Mouse (Mus musculus): ENCODE results near the gene Rnf157.
A peak's percentile ranks its signal among the peaks of the same experiment; 100 is the strongest.
"Not testable (repeated sequence)": the region's sequence is repeated elsewhere in the genome, so short reads cannot be mapped to it uniquely, and the experiment has no call there.

Gene Rnf157

DNA sequence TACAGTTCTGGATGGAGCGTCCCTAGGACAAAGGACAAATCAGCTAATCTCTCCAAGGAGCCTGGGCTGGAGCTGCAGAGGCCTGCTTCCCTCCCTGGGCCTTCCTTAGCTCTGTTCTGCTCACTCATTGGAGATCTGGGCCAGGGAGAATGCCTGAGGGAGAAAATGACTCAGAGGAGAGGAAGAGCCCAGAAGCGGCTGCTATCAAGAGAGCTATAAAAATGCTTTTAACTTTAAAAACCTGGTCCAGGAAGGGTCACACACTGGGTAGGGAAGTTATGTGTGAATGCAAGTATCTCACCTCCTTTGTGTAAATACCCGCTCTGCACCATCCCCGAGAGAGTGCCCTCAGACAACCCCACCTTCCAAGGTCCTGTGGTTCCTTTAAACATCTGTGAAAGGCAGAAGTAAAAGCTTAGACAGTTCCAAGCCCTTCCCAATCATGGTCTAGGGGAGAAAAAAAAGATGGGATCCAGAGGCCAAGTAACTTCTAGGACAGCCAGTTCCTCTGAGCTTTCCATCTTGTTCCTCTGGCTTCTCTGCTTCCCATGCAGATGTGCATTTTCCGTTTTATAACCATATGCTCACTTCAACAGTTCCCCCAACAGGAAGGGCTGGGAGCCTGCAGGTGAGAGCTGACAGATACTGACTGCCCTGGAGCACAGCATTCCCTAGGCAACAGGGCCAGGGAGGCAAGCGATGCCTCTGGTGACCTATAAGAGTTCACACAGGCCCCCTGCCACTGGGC is 3.5 kb upstream of the Rnf157 start:
- no peak for DNase-seq

DNA sequence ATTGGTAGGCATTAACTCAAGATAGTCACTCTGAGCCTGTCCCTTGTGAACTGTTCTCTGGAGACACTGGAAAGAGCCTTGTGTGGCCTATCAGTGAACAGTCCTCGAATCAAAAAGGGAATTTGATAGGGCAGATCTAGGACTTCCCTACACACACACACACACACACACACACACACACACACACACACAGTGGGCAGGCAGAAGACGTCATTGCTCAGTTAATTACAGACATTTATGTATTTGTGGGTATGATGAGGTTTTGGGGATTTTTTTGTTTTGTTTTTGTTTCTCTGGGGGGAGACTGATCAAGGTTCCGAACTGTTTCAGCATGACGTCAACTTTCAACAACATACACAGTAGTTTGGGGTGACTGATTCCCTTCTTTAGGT is 795 bp upstream of the Rnf157 start:
- DNase-seq, result no peak

DNA sequence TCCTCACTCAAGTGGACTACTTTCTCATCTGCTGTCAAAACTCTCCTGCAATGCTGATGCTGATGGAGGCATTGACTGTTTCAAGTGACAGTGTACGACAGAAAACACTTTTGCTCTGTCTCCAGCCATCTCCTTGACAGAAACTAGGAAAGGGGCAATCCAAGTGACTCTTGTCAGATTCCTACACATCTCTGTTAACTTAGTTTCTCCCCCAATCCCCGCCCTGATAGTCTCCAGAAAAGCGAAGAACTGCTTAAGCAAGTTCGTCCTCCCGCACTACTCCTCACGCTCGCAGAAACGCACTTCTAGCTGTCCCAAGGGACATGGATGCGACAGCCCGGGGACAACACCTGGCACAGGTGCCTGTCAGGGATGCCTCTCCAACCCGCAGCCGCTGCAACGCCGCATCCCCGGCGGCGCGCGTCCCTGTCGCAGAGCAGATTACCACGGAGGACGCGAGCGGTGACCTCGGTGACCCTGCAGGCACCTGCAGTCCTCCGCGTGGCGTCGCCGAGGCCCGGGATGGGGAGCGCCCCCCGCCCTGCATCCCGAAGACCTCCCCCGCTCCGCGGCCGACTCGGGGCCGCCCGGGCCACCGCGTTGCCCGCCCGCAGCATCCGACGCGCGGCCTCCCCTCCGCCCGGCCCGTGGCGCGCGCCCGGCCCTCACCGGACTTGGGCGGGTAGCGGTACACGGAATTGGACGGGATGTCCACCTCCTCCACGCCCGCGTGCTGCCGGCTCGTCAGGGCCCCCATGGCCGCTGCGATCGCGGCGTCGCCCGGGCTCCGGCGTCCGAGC is 604 bp downstream of the Rnf157 start:
- DNase-seq, result no peak

DNA sequence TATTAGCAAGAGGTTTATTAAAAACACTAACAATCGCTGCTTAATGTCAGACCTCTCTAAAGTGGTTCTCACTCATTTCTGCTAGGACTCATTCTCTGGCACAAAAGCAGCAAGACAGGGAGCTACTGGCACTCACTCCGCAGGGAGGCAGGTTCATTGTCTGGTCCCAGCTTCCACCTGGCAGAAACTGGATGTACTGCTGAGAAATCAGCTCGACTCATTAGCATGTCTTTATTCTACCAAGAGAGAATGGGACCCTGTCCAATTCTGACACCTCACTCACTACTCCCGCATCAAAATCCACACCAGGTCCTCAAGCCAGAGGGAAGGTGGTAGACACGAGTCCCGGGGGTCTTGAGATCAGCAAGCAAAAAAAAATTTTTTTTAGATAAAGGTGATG is 1.2 kb downstream of the Rnf157 start:
- DNase-seq, result no peak

DNA sequence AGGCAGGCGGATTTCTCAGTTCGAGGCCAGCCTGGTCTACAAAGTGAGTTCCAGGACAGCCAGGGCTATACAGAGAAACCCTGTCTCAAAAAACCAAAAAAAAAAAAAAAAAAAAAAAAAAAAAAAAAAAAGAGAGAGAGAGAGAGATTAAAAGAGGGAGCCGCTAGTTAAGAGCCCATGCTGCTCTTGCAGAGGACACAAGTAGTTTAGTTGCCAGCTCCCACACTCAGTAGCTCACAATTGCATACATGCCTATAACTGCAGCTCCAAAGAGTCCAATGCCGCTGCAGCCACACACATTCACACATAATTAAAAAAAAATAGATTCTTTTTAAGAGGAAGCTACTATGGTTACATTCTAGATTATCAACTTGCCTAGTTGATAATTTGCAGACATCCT is 2.4 kb downstream of the Rnf157 start:
- not testable (repeated sequence) for DNase-seq

DNA sequence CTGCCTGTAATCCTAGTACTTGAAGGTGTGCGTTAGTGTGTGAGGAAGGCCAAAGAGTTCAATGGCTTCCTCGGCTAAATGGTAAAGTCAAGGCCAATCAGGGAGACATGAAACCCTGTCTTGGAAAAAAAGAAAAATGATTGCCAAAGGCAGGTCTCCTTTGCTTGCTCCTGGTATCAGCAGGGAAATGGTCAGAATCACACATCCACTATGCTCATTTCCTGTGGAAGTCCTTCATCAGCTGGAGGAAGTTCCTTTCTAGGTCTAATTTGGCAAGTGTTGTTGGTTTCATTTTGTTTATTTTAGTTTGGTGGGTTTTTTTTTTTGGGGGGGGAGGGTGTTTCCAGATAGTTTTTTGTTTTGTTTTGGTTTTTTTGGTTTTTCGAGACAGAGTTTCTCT is 3.8 kb downstream of the Rnf157 start:
- DNase-seq, result no peak

DNA sequence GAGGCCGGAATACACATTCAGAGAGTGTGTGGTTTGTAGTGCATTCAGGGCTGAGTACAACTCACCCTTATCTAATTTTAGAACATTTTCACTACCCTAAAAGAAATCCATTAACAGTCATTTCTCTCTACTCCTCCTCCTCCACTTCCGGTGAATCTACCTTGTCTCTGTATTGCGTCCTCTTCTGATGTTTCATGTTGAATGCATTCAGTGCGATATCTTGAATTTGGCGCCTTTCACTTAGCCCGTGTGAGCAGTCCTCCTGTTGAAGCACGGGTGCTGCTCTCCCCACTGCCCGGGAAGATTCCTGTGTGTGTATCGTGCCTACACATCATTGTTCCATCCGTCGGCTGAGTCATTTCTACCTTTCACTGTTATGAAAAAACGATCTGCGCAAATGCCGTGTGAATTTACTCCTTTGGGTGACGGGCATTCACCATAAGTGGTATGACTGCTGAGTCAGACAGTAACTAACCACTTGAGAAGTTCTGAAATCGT is 6.6 kb downstream of the Rnf157 start:
- DNase-seq, result no peak

DNA sequence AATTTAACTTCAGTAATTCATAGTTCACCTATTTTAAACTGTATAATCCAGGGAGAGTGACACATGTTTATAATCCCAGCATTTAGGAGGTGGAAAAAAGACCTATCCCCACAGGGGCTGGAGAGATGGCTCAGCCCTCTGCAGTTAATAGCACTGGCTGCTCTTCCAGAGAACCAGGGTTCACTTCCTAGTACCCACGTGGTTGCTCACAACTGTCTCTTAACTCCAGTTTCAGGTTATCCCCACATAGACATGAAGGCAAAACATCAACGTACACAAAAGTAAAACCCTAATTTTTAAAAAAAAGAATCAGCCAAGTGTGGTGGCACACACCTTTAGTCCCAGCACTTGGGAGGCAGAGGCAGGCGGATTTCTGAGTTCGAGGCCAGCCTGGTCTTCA is 7.2 kb downstream of the Rnf157 start:
- DNase-seq, result no peak

DNA sequence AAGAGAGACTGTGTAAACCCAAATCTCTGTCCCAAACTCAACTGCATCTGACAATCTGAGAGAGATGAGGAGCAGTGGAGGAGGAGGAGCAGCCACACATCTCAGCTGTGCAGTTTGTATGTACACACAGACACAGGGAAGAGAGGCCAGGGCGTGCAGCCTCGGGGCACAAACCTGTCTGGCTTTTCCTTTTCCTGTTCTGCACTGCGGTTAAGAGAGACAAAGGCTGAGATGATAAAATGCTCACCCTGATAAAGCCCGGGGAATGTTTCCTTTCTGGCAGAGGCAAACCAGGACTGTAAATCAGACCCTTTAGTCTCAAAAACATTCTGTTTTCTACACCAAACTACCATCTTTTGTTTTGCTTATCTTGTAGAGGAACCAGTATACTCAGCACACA is 12.3 kb downstream of the Rnf157 start:
- no peak for DNase-seq

DNA sequence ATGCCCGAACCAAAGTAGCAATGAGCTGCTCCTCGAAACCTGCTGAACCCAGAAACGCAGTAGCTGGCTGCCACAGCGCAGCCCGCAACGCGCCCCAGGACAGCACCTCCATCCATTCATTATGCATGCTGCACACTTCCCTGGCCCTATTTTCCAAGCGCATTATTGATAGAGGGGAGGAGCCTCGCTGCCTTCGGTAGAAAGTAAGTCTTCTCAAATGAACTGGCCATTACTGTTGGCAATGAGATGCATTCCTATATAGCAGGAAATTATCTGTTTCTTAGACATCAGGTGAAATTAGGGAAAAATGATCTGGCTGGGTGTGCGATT is 14.5 kb downstream of the Rnf157 start:
- DNase-seq, result no peak

DNA sequence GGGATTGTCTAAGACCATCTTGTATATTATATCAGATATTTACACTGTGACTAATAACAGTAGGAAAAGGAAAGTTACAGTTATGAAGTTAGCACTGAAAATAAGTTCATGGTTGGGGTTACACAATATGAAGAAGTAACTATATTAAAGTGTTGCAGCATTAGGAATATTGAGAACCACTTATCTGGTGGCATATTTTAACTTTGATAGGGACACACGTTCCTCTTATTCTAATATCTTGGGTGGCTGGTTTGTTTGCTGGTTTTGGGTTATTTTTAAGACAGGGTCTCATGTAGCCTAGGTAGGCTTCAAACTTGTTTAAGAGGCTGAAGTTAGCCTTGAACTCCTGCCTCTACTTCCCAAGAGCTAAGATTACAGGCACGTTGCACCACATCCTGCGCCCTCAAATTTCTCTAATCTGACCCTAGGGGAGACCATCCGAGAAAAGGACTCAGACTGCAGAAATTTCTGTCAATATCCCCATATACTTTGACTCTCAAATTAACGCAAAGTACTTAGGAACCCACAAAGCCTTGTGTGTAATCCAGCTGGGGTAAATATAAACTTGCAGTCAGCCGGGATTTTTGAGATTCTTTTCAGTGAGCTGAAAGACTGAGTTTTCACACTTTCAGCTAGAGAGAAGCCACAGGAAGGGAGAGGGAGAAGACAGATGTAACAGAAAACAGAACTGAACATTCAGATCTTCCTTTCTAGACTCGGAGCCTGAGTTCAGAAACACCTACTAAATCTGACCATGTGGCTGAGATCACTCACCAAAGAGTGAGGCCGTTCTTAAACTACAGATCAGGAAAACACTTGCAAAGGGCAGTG is 15.1 kb downstream of the Rnf157 start:
- no peak for DNase-seq

DNA sequence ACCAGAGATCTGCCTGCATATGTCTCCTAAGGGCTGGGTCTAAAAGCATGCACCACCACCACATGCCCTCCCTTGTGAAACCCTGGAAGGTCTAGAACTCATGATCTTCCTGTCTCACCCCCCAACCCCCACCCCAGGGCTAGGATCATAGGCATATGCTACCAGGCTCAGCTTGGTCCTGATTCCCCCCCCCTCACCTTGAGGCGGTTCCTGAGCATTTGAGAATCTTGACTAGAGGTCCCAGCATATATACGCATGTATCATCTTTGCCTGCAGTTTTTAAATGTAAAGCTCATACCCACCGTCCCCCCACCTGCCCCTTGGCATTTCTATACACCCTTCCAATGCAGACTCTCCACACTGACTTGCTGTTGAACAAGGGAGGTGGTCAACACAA is 15.9 kb downstream of the Rnf157 start:
- no peak for DNase-seq

DNA sequence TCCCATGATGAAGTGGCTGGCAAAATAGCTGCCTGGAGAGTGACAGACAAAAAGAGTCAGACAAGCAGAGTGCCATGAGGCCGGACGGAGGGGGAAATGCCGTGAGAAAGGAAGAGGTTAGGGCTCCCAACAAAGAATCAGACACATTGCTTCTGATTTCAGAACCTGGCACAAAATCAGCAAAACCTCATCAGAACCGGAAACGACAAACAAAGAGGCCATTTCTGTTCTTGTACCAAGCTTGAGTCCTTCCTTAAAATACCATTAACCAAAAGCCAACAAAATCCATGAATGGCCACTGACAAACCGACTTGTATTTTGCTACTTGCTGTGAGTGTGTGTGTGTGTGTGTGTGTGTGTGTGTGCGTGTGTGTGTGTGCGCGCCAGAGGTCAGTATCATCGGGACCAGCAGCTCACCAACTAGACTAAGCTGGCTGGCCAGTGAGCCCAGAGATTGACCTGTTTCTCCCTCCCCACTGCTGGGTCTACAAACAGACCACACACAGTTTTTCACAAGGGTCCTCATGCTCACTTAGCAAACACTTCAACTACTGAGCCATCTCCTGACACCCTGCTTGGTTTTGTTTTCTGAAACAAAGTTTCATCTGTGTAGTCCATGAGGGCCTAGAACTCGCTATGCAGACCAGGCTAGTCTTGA is 16.4 kb downstream of the Rnf157 start:
- DNase-seq, result no peak

DNA sequence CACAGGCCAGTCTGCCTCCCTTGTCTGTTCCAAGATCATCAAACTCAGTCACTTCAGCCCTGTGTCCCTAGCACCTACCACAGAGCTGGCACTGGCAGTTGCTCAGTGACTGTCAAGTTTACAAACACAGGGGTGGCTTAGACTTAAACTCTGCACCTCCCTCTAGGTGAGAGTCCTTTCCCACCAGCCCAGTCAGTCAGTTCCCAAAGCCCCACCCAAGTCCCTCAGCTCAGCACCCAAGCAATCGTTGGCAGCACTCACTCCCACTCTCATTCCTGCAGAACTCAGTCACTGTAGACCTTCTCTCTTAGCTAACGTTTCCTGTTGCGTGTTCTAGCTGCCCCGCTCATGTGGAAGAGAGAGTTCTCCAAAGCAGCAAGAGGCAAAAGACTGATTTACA is 18.1 kb downstream of the Rnf157 start:
- DNase-seq, result no peak

DNA sequence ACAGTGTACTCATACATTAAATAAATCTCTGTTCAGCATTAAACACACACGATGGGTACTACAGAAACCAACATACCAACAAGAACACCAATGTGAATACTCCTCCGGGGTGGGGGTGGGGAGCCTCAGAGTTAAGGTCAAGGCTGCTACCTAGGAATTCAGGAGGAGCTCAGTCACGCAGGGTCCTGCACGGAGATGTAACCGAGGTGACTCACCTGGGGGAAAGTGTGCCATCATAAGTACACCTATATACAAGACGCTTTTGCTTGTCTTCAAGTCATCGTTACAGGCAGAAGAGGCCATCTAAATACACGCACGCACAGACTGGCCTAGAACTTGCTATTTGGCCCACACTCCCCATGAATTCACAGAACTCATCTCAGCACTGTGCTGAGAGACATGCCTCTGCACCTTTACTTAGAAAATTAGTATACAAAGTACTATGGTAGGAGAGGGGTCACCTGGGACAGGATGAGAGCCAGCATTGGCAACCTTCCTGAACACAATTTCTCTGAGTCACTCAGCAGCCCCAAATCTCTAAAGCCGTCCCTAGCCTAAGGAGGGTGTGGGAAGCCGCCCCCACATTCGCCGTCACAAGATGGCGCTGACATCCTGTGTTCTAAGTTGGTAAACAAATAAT is 23.9 kb downstream of the Rnf157 start:
- peak; percentile 64 for DNase-seq

DNA sequence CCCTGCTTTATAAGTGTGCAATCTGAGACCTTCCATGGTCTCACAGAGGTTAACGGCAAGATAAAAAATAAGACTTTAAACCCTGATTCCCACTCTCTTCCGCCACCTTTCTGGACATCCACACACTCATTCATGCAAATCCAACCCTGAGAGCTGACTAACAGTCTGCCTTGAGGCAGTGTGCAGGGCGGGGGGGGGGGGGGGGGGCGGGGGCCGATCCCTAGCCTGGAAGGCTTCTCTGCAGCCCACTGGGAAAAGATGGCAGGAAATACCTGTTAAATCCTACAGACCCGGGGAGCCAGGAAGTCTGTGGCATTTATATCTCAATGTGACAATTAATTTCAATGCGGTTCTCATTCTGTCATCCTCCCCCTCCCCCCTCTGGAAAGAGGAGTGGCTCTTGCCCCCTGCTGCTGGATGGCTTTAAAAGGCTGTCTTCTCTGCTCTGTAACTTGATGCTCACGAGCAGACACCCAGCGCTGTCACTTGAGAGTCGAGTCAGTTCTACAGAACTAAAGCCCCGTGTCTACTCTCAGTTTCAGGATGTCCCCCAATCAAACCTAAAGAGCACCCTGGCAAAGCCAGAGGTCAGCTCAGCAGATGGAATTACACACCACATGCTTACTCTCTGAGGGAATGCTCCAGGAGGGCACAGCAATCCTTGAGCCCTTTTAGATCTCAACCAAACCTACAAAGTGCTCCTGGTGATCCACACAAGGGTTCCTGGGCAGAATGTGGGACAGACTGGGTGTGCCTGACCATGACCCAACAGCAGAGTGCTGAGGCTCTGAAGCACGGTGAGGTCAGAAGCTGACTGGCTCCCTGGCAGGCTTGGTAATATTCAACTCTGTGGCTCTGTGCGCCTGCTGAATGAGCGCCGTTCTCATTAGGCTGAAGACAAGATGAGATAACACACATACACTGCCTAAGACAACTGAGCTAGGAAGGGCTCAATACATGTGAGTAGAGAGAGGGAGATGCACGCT is 25.5 kb downstream of the Rnf157 start:
- DNase-seq, result no peak

DNA sequence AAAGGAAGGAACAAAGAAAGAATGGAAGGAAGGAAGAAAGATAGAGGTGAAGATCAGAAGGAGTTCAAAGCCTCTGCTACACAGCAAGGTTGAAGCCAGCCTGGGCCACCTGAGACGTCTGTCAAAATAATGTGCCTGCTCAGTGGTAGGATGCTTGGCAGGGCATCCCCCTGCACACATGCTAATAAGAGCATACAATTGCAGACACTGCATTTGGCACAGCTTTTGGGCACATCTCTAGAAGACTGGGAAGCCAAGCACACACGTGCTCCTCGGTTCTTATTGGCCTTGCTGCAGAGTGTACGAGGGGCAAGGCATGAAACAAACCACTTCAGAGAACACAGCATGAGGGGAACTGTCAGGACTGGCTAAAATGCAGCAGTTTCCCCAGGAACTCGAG is 26.8 kb downstream of the Rnf157 start:
- no peak for DNase-seq

DNA sequence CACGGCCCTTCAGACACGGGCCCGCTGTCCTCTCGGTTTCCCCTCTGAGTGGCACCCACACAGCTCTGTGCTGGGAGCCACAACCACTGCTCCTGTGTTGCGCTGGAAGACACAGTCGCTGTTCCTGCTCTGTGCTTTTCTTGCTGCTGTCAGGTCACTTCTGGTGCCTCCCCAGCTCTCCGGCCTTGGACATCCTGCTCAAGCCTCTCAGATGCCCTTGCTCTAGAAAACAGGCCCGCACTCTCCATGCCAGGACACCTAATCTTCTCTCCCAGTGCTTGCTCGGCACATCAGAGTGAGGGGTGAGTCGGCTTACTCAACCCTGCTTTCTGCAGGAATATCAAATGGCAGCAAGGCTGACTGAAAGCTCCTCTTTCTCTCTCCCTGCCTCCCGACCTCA is 28.7 kb downstream of the Rnf157 start:
- DNase-seq, result no peak

DNA sequence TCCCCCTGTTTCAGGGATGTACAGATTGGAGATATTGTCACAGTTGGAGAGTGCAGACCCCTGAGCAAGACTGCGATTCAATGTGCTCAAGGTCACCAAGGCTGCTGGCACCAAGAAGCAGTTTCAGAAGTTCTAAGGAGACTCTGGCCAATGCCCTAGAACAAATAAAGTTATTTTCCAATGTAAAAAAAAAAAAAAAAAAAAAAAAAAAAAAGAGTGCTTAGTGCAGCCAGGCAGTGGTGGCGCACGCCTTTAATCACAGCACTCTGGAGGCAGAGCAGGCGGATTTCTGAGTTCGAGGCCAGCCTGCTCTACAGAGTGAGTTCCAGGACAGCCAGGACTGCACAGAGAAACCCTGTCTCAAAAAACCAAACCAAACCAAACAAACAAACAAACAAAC is 29.8 kb downstream of the Rnf157 start:
- DNase-seq, result not testable (repeated sequence)

DNA sequence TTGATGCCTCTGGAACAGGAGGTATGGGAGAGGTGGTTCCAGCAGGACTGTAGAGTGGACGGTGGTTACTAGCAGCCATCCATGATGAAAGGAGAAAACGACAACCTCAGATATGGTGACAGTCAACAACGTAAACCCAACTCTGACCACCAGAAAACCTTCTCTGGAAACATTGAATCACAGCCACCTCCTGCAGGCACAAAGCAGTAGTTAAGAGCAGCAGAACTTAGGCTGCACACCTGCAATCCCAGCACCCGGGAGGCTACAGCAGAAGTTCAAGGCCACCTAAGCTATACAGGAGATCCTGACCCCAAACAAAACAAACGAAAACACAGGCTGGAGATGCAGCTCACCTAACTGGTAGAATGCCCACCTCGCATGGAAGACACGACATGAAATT is 32.1 kb downstream of the Rnf157 start:
- DNase-seq, result no peak

DNA sequence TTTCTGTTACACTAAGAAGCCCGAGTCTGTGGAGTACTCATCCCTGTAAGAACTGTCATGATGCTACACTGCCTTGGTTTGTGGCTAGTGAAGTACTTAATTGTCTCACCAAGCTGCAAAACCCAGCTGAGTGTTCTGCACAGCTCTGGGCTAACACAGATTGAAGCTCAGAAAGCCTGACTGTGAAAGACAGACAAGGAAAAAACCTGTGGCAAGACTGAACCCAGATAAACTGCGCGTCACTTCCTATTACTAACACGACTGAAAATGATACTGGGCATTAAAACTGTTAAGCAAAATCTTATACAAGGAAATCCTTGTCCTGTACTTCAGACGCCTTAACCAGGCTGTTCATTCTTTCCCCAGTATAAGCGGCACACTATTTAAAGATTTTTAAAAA is 33.3 kb downstream of the Rnf157 start:
- DNase-seq, result no peak

All from kidney, adult 18-20 months (tissue).